Mouse (Mus musculus) spleen, adult 2 months (tissue): Measurements from ENCODE around the gene Ptgdr.

ENCODE experiments used
- CTCF ChIP-seq: fragments of 200-500 bp; IDR thresholded peaks from 2 replicates; pipeline ENCODE4 v1.5.1; 2011; ENCODE audit warnings: mild to moderate bottlenecking, inconsistent platforms; ENCODE audit not compliant: insufficient read depth, insufficient read length, insufficient replicate concordance; ENCODE audit errors: extremely low read depth
- POLR2A ChIP-seq: fragments of 200-500 bp; IDR thresholded peaks from 2 replicates; pipeline ENCODE4 v1.6.1; 2011; ENCODE audit warnings: low read depth, low read length, inconsistent platforms

DNA sequence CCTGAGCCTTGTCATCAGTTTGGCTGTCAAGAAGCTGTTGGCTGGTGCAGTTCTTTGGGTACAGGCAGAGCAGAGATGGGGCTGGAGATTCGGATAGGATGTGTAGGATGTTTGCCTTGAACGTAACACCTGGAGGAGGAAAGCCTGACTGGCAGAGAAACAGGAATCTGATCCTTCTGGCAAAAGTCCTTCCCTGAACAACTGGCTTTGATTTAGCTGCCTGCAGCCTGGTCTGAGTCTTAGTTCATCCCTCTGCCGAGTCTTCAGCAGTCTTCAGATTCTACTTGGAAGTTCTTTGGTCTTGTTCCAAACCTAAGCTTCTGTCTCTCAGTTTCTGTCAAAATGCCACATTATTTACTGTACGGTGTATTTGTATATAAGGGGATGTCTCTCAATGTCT, 3.9 kb upstream of the Ptgdr start:
- TF ChIP-seq CTCF (no peak), POLR2A (no peak)
